Comparison of ENCODE assay signal across 22 mouse cellular contexts in genomic region chr14:100630197-100630596, GRCm38 (mm10).
"Had no signal": no experiment of that assay in that cellular context is flagged by ENCODE, and none has a peak within 500 bp of the region (broad histone marks: within the 10 kb centered on the region; RNA-seq: fewer than 3 reads in every experiment).

No protein-coding gene starts in this region.

- DNase-seq: kidney, adult 18-20 months; kidney, postnatal 10 days; kidney, postnatal 36 days; liver; lung, adult 18-20 months; lung, postnatal 10 days; lung, postnatal 36 days; retina, postnatal 1 day; right cerebral cortex, postnatal 25 days; spleen, adult 18-20 months; thymus, postnatal 36 days had no signal

- H3K4me1 ChIP-seq: limb, embryonic 10.5 days; limb, embryonic 13.5 days; liver, embryonic 12.5 days; liver, embryonic 15.5 days; lung, embryonic 15.5 days; megakaryocyte, embryonic 14.5 days; midbrain, embryonic 12.5 days; midbrain, embryonic 15.5 days; neural tube, embryonic 12.5 days; neural tube, embryonic 15.5 days; stomach, embryonic 15.5 days had no signal

- H3K27ac ChIP-seq: limb, embryonic 10.5 days; limb, embryonic 13.5 days; liver, embryonic 12.5 days; liver, embryonic 15.5 days; lung, embryonic 15.5 days; midbrain, embryonic 12.5 days; midbrain, embryonic 15.5 days; neural tube, embryonic 12.5 days; neural tube, embryonic 15.5 days; stomach, embryonic 15.5 days had no signal

- H3K9me3 ChIP-seq: limb, embryonic 10.5 days; limb, embryonic 13.5 days; liver, embryonic 12.5 days; liver, embryonic 15.5 days; lung, embryonic 15.5 days; midbrain, embryonic 12.5 days; midbrain, embryonic 15.5 days; neural tube, embryonic 12.5 days; neural tube, embryonic 15.5 days; stomach, embryonic 15.5 days had no signal

- ATAC-seq: liver, embryonic 12.5 days; midbrain, embryonic 15.5 days had no signal

- H3K36me3 ChIP-seq: limb, embryonic 10.5 days; limb, embryonic 13.5 days; liver, embryonic 12.5 days; liver, embryonic 15.5 days; lung, embryonic 15.5 days; midbrain, embryonic 12.5 days; midbrain, embryonic 15.5 days; neural tube, embryonic 12.5 days; neural tube, embryonic 15.5 days; stomach, embryonic 15.5 days had no signal

- H3K4me2 ChIP-seq: limb, embryonic 13.5 days; liver, embryonic 12.5 days; liver, embryonic 15.5 days; lung, embryonic 15.5 days; midbrain, embryonic 12.5 days; midbrain, embryonic 15.5 days; neural tube, embryonic 12.5 days; neural tube, embryonic 15.5 days; stomach, embryonic 15.5 days had no signal

- H3K9ac ChIP-seq: limb, embryonic 13.5 days; liver, embryonic 12.5 days; liver, embryonic 15.5 days; lung, embryonic 15.5 days; midbrain, embryonic 12.5 days; midbrain, embryonic 15.5 days; neural tube, embryonic 12.5 days; neural tube, embryonic 15.5 days; stomach, embryonic 15.5 days had no signal

- H3K4me3 ChIP-seq: limb, embryonic 10.5 days; limb, embryonic 13.5 days; liver, embryonic 12.5 days; liver, embryonic 15.5 days; lung, embryonic 15.5 days; megakaryocyte, embryonic 14.5 days; midbrain, embryonic 12.5 days; midbrain, embryonic 15.5 days; neural tube, embryonic 12.5 days; neural tube, embryonic 15.5 days; stomach, embryonic 15.5 days had no signal

- H3K27me3 ChIP-seq: limb, embryonic 13.5 days; liver, embryonic 12.5 days; liver, embryonic 15.5 days; lung, embryonic 15.5 days; megakaryocyte, embryonic 14.5 days; midbrain, embryonic 12.5 days; midbrain, embryonic 15.5 days; neural tube, embryonic 12.5 days; neural tube, embryonic 15.5 days; stomach, embryonic 15.5 days had no signal
